Mouse (Mus musculus) retina, adult 2 months (tissue): ENCODE results near the gene Pla1a.
"Not testable (repeated sequence)": the region's sequence is repeated elsewhere in the genome, so short reads cannot be mapped to it uniquely, and the experiment has no call there.

Source experiments
- DNase-seq: peaks from one replicate; pipeline ENCODE4 v3.0.0-alpha.2; 2012; ENCODE audit warnings: low read depth, low spot score

Pla1a gene

DNA sequence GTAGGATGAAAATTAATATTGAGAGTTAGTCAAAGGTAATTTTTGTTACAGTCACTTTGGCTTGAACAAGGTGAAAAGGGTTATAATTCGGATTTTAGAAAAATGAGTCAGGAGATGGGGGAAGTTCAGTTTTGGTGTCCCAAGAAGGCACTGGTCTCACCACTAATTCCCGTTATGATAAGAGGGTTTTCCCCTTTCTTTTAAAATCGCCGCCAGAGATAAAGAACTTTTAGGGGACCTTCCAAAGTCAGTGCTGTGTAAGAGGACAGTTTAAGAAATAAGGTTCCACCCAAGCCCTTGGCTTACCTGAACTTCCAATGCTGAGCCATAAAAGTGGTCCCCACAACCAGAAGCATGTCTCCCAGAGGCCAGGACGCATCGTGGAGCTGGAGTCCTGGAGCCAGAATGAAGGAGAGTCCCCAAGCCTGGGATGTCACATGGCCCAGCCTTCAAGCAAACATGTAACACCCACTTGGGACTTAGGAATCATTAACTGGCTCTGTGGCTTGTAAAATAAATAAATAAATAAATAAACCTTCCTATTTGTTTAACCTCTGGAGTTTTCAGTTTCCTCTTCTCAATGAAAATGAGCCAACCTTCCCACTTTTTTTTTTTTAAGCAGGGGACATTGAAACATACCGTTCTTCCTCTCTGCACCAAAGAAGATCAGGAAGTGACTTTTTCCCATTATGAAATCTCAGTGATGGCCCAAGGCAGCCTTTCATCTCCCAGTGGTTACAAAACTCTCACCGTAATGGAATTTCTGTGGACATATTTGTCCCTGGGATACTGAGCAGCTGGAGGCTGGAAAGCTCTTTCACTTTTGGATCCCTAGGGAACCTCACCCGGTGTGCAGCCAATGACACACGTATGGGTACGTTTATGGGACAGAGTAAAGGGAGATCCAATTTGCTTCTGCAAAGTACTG is at the start of gene Pla1a:
Pla1a (minus strand) TSS at position 648 of the 928 bp plus-strand sequence.
- no peak for DNase-seq

DNA sequence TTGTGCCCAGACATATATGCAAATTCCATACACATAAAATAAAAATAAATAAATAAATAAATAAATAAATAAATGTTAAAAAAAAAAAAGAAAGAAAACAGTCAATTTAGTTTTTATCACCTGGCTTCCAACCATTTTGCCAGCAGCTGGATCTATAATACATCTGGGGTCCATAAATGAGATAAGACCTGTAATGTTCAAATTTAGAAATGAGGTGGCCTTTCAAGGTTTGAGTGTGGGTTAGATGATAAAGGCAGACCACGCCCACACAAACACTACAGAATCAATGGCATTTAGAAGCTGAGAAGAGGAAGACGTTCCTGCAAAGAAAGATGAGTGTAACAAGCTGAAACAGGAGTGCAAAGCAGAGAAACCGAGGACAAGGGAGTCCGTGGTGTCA is 48.4 kb upstream of the Pla1a start:
- DNase-seq: no peak

DNA sequence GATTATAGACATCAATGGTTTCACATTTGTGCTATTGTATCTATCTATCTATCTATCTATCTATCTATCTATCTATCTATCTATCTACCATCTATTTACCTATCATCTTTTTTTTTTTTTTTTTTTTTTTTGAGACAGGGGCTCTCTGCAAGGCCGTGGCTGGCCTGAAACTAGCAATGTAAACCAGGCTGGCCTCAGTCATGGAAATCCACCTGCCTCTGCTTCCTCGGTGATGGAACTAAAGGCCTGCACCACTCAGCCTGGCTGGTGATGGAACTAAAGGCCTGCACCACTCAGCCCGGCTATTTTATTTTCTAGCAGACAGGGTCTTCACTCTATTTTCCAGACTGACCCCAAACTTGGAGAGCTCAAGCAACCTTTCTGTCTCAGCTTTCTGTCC is 45.4 kb upstream of the Pla1a start:
- DNase-seq: no peak

DNA sequence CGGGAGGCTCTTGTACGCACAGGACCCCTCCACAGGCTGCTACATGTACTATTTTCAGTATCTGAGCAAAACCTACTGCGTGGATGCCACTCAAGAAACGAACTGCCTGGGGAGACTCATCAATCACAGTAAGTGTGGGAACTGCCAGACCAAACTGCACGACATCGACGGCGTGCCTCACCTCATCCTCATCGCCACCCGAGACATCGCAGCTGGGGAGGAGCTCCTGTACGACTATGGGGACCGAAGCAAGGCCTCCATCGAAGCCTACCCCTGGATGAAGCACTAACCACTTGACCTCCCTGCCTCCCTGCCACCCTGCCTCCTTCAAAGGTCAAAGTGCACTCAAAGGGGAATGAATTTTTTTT is 44.3 kb upstream of the Pla1a start:
- not testable (repeated sequence) for DNase-seq

DNA sequence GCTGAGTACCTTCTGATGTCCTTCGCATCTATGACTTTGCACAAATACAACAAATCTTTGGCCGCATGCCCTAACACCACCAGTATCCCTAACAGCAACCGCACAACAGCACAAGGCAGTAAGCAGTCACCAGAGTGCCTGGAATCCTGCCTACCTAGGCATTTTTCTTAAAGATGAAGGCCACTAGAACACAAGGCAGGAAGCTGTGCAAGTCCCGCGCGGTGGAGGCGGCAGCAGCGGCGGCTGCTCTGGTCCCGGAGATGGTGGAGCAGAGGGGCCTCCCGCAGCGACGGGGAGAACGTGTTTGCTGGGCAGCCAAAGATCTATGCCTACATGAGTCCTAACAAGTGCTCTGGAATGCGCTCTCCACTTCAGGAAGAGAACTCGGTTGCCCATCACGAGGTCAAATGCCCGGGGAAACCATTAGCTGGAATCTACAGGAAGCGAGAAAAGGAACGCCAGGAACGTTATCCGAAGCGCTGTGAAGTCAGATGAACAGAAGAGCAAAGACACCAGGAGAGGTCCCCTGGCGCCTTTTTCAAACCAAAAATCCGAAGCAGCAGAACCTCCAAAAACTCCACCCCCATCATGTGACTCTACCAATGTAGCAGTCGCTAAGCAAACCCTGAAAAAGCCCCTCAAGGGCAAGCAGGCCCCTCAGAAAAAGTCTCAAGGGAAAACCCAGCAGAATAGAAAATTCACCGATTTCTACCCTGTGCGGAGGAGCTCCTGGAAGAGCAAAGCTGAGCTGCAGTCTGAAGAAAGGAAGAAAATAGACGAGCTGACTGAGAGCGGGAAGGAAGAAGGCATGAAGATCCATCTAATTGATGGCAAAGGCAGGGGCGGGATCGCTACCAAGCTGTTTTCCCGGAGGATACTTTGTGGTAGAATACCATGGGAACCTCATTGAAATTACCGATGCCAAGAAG is 43.6 kb upstream of the Pla1a start:
- no peak for DNase-seq

DNA sequence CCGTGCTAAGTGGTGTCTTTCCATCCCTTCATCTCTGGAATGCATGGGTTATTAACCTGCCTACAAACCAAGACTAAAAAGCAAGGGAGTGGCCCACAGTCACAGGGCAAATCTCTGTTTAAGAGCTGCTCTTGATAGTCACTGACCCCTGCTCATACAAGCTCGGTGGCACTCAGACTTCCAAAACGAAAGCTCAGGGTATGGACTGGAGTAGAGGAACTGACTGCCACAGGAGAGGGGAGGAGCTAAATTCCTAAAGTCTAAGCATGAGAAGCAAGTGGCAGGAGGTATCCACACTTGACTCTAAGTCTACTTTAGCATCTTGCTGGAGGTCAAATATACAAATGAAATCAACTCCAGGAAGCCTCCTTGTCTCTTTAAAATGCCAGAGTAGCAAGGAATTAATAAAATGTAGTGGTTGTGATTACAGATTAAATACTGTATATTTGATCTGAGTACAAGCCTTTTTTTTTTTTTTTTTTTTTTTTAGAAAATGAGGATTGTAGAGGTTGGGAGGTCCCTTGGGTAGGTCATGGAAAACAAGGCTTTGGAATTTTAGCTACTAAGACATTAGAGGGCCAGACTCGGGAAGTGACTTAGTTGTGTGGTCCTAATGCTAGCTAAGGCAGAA is 42.9 kb upstream of the Pla1a start:
- no peak for DNase-seq

DNA sequence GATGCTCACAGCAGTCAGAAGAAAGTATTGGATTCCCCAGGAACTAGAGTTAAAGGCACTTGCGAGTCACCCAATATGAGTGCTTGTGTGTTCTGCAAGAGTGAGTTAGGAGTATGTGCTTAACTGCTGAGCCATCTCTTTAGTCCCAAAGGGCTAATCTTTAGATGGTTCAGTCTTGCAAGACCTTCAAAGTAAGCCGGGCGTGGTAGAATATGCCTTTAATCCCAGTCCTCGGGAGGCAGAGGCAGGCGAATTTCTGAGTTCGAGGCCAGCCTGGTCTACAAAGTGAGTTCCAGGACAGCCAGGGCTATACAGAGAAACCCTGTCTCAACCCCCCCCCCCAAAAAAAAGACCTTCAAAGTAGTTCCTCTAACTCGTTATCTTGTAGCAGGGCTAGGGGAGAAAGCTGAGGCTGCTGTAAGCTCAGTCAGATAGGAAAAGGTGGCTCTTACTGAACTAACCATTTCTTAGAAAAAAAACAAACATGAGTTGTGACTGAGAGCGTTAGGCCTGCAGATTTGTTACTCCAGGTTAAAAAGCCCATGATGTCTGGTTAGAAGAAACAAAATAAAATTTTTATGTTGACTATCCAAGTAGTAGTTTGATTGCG is 41.8 kb upstream of the Pla1a start:
- no peak for DNase-seq

DNA sequence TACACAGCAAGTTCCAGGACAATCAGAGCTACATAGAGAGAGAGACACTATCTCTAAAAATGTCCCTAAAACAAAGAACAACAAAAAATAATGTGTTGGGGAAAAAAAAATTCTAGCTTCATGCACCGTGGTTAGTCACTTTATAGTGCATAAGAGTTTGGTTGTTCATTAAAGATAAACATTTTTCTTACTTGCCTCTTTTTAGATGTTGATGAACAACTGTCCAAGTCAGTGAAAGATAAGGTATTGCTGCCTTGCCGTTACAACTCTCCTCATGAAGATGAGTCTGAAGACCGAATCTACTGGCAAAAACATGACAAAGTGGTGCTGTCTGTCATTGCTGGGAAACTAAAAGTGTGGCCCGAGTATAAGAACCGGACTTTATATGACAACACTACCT is 40.7 kb upstream of the Pla1a start:
- no peak for DNase-seq

DNA sequence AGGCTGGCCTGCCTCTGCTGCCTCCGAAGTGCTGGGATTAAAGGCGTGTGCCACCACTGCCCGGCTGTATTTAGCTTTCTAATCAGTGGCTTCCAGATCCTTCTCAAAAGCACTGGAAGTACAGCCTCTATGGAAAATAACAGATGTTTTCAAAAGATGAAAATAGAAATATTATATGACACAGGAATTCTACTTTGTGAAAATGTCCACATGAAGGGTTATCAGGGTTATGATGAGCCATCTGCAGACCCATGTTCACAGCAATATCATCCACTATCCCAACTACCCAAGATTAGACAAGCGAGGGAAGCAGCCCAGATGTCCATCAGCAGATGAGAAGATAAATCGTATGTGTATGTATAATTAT is 39.5 kb upstream of the Pla1a start:
- no peak for DNase-seq

DNA sequence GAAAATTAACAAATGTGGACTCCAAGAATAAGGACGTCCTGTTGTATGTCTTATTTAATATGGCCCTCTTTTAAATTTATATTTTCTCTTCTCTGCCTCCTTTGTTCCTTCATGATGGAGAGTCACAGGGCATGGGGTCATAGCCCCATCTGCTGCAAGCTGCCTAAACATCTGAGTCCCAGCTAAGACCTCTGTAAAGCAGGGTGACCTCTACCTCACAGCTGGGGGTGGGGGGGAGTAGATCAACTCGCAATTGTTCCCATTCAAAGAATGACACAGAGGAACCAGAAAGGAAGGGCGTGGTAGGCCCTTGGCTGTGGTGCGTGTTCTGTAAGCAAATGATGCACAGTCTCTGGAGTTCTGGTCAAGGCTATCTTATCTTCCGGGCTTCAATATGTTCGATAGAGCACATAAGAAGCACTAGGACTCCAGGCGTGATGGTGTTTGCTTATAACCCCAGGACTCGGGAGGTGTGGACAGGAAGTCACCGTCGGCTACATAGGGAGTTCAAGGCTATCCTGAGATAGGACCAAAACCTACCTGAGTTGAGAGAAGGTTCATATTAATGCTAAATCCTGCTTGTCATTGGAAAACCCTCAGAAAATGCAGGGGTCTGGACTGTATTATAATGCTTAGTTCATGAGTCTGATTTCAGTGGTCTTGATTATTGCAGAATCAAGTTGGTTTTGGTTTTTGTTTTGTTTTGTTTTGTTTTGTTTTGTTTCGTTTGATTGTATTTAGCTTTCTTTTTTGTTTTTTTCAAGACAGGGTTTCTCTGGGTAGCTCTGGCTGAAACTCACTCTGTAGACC is 39.0 kb upstream of the Pla1a start:
- DNase-seq: no peak

DNA sequence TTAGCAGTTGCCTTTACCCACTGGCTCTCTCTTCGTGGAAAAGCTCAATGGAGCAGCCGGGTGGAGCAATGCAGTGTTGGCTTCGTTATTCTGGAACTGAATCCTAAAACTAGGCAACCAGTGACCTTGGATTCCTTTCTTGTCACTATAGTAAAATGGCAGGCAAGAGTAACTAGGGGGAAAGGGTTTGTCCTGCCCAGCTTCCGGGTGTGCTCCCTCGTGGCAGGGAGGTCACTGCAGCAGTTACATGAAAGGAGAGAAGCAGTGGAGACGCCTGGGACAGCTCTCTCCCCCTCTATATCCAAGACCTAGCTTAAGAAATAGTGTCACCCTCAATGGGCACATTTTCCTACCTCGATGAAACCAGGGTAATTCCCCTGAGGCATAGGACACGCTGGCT is 36.5 kb upstream of the Pla1a start:
- DNase-seq: no peak

DNA sequence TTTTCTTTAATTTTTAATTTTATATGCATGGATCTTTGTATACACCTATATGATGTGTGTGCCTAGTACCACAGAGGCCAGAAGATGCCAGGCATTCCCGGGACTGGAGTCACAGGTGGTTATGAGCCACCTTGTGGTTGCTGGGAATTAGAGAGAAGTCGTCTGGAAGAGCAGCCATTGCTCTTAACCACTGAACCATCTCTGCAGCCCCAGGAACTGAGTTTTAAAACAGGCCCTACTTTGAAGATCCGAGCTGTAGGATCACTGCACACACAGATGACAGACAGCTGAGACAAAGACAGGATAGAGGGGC is 35.7 kb upstream of the Pla1a start:
- no peak for DNase-seq

DNA sequence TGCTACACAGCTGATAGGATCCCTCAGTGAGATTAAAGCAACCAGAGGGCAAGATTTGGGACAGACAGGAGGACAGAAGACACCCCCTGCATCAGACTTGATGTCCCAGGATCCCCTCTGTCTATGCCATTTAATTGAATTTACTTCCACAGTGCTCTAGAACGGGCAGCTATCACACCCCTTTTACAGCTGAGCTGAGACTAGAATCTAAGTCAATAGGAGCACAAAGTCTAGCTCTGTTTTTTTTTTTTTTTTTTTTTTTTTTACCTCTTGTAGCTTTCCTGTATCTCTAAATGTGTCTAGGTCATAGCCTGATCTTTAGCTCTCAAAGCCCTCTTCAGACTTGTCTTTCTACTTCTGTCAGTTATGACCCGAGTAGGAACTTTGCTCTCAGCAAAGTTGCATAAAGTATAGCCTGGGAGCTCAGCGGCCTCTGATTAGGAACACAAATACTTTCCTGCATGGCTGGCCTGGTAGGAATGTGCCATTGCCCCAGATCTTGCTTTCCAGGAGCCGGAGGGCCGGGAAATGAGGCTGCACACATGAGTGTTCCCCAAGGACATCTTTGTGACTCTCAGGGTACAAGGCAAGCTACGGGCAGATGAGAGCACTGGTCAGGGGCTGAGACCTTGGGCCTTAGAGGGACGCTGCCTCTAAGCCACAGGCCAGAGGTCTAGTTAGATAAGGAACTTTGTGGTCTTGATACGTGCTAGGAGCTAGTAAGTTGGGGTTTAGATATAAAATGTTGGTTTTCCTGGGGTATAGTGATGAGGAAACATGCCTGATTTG is 35.2 kb upstream of the Pla1a start:
- no peak for DNase-seq

DNA sequence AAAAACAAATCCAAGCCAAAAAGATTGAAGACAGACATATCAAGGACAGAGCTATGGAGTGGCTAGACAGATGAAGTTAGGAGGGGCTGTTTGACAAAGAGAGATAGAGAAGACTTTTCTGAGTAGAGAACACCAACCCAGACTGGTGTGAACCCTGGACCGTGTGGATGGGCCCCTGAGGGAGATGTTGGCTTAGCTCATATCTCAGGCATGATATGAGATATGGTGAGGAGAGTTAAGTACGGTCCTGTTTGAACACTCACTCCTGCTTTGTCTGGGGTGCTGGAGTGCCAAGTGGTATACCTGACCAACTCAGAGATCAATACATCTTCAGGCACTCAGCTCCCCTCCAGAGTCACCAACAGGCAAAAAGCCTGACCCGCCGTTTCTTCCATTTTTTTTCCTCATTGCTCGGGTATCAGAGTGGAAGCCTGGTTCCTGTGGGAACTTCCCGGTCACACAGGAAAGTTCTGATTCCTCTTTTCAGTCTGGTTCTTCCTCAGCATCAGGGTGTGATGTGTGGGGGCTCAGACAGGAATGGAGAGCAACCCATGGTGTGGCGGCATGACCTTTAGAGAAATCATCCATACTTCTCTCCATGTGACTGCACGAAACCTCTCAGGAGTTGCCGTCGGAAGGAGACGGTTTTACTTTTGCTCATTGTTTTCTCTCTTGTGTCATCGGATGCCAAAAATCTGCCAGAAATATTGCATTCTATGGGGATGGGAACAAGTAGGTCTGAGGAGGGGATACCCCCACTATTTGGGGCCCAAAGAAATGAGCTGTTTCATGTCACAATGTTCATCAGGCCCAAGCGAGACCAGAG is 34.4 kb upstream of the Pla1a start:
- no peak for DNase-seq

DNA sequence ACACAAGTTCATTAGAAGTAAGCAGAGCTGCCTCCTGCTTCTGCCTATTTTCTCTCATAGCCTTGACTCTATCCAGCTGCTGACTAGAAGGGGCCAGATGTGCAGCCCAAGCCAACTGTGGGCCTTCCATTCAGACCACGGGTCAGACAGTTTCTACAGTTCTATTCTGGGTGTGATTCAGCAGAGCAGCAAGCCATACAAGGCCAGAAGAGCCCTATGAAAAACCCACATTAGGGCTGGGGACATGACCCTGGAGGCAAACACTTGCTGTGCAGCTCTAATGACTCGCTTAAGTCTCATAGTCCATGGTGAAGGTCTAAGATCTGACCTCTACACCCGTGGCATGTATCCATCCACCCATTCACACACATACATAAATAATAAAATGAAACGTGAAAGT is 33.1 kb upstream of the Pla1a start:
- no peak for DNase-seq

DNA sequence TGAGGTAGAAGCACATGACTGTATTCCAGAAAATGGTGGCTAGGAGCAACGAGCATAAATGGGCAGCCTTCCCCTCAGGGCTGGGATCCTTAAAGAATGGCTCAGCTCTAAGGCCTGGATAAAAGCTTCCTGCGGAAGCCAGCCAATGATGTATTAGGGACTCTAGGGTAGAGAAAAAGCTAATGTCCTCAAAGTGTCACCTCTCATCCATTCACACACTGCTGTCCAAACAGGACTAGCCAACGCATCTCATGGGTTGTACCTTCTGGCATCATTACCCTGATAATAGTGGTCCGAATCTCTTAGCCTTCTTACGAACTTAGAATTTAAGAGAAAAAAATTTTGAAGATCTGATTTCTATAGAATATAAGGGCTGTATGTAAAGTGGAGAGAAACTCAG is 30.4 kb upstream of the Pla1a start:
- DNase-seq: no peak

DNA sequence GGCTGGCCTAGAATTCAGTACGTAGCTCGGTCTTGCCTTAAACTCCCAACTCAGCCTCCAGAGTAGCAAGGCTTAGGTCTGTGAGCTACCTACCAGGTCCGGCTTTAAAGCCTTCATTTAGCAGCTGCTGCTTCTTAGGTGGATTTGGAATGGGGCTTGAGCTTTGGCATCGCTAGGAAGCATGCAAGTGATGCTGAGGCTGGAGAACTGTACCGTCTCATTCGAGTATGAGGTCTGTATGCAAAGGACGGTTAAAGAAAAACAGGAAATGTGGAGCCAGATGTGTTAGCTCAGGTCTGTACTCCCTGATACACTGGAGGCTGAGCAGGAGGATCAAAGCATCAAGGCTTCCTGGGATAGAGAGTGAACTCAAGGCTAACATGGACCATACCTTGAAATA is 29.2 kb upstream of the Pla1a start:
- no peak for DNase-seq

DNA sequence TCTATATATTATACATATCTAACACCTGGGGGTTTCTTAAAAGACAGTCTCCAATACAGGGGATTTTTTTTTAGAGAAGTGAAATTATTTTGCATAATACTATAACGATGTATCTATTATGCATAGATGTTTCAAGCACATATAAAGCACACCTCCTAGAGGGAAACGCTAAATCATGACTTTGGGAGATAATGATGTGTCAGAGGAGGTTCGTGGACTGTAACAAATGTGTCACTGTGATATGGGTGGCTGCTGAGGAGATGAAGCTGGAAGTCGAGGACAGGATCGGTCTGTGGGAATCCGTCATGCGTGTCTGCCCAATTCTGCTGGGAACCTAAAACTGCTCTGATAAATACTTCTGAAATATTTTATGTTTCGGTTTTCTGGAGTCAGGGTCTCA is 28.8 kb upstream of the Pla1a start:
- no peak for DNase-seq

DNA sequence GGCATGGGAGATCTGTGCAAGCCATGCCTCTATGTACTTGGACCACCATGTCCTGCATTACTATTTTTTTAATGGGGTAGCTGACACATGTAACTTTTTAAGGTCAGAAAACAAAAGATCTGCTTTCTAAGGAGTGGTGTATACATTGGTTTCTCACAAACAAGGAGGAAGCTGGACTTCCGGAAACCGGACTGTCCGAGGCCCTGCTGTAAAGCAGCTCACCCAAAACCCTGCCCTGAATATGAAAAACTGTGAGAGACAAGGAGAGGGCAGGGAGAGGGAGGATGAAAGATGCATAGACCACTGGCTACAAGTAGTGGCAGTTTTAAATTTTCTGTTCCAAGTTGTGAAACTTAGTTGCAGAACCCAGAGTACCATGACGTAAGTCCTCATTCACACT is 27.0 kb upstream of the Pla1a start:
- no peak for DNase-seq
